Mouse (Mus musculus) hindbrain, postnatal 0 days (tissue): ENCODE data around the gene Paqr4. TPM values are rescaled to one million over a fixed set of nuclear protein-coding genes. Genes with fewer than 3 reads are reported as not detected.
A peak's percentile ranks its signal among the peaks of the same experiment; 100 is the strongest.

Experiments used
- ATAC-seq: fragments of 200-750 bp; cut with Nextera tagmentation; 2 replicates; pipeline ENCODE4 v1.8.0; 2017; ENCODE audit warnings: mild to moderate bottlenecking, moderate TSS enrichment, moderate library complexity
- DNase-seq: peaks from one replicate; pipeline ENCODE4 v3.0.0-alpha.2; 2015; ENCODE audit warnings: low spot score
- H3K27ac ChIP-seq: fragments of 300-500 bp; sonication (generic); 2 replicates; pipeline ENCODE4 v1.5.1; 2014; ENCODE audit warnings: mild to moderate bottlenecking
- H3K27me3 ChIP-seq: fragments of 300-500 bp; sonication (generic); 2 replicates; pipeline ENCODE4 v1.6.1; 2014; ENCODE audit warnings: low read length, mixed read lengths; ENCODE audit not compliant: insufficient read depth
- H3K36me3 ChIP-seq: fragments of 300-500 bp; sonication (generic); 2 replicates; pipeline ENCODE4 v1.6.1; 2014; ENCODE audit warnings: low read length, mixed read lengths; ENCODE audit not compliant: insufficient read depth
- H3K4me1 ChIP-seq: fragments of 300-500 bp; sonication (generic); 2 replicates; pipeline ENCODE4 v1.6.1; 2014; ENCODE audit warnings: antibody characterized with exemption, low read length, mixed read lengths; ENCODE audit not compliant: insufficient read depth
- H3K4me2 ChIP-seq: fragments of 300-500 bp; sonication (generic); 2 replicates; pipeline ENCODE4 v1.6.1; 2014; ENCODE audit warnings: low read depth, mild to moderate bottlenecking, low read length, moderate library complexity, mixed read lengths
- H3K4me3 ChIP-seq: fragments of 300-500 bp; sonication (generic); 2 replicates; pipeline ENCODE4 v1.5.1; 2014; ENCODE audit warnings: low read length
- H3K9ac ChIP-seq: fragments of 300-500 bp; sonication (generic); replicated peaks from 2 replicates; pipeline ENCODE4 v1.6.1; 2014; ENCODE audit warnings: mild to moderate bottlenecking, low read length, moderate library complexity, mixed read lengths
- H3K9me3 ChIP-seq: fragments of 300-500 bp; sonication (generic); 2 replicates; pipeline ENCODE4 v1.6.1; 2016; ENCODE audit warnings: low read length, mixed read lengths
- CTCF ChIP-seq: IDR thresholded peaks from 2 replicates; pipeline ENCODE4 v1.5.1; 2016; ENCODE audit warnings: antibody characterized with exemption, control low read depth, low read depth
- WGBS: fragments of 180-500 bp; shearing (Covaris S2); extraction: QIAGEN DNeasy Blood & Tissue Kit; methylation state at CpG from one replicate; pipeline ENCODE4 v1.1.7; 2014; 5-methylcytosine and 5-hydroxymethylcytosine counted together
- polyA plus RNA-seq: library from polyadenylated mRNA; unstranded; fragments of >200 nt; fragmentation: Nextera tagmentation; extraction: Ambion mirVana; gene quantifications from 2 replicates; pipeline ENCODE4 v1.2.1, GENCODE M21; 2015
- total RNA-seq: library from RNA; depleted of rRNA; stranded (reverse); fragments of >200 nt; gene quantifications from 2 replicates; pipeline ENCODE4 v1.2.3, GENCODE M21; 2014

The Paqr4 gene
- total and polyA plus RNA-seq, 2 experiments from 2014 or later = 72.1 to 120 TPM

DNA sequence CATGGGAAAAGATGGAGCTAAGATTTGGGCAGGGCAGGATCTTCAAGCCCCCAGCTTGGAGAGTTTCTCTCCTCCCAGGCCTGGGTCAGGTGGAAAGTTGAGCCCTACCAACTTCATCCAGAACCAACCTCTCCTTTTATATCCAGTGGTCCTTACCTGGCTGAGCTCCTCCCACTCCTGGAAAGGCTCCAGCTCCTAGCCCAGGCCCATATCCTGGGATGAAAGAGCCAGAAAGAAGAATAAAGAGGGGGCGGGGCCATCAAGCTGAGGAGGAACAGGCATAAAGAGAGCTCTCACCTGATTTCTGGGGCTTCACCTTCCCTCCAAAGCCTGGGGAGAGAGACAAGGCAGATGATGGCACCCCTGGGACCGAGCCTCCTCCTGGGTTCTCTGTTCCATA is 23.7 kb downstream of the Paqr4 start:
- DNase-seq (no peak), ATAC-seq (no peak)
- 70% methylated on average over 2 of the region's 2 CpGs for WGBS
- H3K36me3 ChIP-seq = no peaks in the 10 kb centered on the region
- no peak overlapping the region for H3K27ac ChIP-seq
- H3K4me1 ChIP-seq = no peaks in the 10 kb centered on the region
- H3K27me3 ChIP-seq = no peaks in the 10 kb centered on the region
- no peak overlapping the region for H3K9ac ChIP-seq
- no peaks in the 10 kb centered on the region for H3K9me3 ChIP-seq
- no peak for TF ChIP-seq CTCF
- no peak overlapping the region for H3K4me3 ChIP-seq
- H3K4me2 ChIP-seq = no peak overlapping the region

DNA sequence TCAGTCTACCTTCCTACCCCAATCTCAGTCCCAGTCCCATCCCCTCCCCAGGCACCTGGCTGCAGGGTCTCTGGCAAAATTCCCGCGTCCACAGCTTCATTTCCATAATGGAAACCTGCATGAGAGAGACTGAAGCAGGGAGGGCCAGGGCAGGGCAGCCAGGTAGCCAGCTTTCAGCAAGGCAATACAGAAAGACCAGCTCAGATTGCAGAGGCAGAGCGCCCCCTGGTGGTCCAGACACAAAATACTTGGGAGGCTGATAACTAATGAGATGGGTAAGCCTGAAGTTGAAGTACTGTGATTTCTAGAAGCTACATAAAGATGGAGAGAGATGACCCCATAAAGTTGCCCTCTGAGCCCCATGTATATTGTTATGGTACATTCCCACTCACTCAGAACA is 34.5 kb downstream of the Paqr4 start:
- DNase-seq (peak; percentile 86), ATAC-seq (peak; percentile 82)
- no peaks in the 10 kb centered on the region for H3K36me3 ChIP-seq
- H3K4me2 ChIP-seq = no peak overlapping the region
- WGBS = 1% methylated on average over 3 of the region's 3 CpGs
- H3K27ac ChIP-seq = no peak overlapping the region
- no peaks in the 10 kb centered on the region for H3K9me3 ChIP-seq
- no peaks in the 10 kb centered on the region for H3K4me1 ChIP-seq
- H3K9ac ChIP-seq = no peak overlapping the region
- TF ChIP-seq CTCF = peak; percentile 95
- no peak overlapping the region for H3K4me3 ChIP-seq
- no peaks in the 10 kb centered on the region; the same call in 1 of the 2 replicates for H3K27me3 ChIP-seq

DNA sequence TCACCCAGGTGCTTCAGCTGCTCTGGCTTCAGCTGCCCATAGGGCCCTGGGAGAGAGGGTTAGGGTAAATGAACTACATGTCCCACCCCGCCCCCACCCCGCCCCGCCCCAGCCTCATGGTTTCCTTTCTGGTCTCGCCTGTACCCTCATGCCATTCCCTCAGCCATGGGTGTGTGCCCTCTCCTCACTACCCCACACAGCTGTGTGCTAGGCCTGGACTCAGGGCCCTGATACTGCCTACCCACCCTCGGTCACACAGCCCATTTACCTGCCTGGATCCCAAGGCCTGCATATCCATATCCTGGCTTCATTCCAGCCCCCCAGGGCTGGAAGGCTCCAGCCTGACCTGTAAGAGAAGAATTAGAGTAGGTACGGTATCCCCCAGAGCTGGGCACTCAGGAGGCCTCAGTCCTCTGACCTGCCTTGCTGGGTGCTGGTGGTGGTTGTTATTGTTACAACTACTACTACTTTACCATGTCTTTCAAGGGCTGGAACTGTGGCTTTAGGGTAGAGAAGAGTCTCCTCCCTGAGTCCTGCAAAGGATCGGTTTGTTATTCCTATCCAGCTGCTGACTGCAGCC is 35.1 kb downstream of the Paqr4 start:
- Histone ChIP-seq H3K27me3 (no peaks in the 10 kb centered on the region; the same call in 1 of the 2 replicates), H3K9me3 (no peaks in the 10 kb centered on the region), H3K4me1 (no peaks in the 10 kb centered on the region), H3K9ac (no peak overlapping the region), H3K27ac (no peak overlapping the region), H3K4me3 (no peak overlapping the region), H3K4me2 (no peak overlapping the region), H3K36me3 (no peaks in the 10 kb centered on the region)
- DNase-seq (no peak), ATAC-seq (no peak; the same call in 1 of the 2 replicates)
- TF ChIP-seq CTCF = no peak
- 68% methylated on average over 7 of the region's 7 CpGs for WGBS

DNA sequence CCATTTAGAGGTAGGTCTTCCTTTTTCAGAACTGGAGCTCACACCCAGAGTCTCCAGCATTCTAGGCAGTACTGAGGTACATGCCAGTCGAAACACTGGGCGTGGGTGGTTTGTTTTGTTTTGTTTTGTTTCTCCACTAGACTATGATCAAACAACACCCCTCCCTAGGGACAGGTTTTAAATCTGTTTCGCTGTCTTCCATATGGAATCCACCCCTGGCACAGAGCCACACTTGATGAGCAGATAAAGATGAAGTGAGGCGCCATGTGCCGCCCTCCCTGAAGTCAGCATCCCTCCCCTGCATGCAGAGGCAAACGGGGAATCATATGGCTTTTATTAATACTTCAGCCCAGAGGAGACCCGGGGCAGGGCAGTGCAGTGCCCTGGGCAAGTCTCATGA is 35.9 kb downstream of the Paqr4 start:
- WGBS = 27% methylated on average over 7 of the region's 7 CpGs
- Histone ChIP-seq H3K4me2 (no peak overlapping the region), H3K9ac (no peak overlapping the region), H3K36me3 (no peaks in the 10 kb centered on the region), H3K4me3 (no peak overlapping the region), H3K9me3 (no peaks in the 10 kb centered on the region), H3K27me3 (no peaks in the 10 kb centered on the region; the same call in 1 of the 2 replicates), H3K27ac (no peak overlapping the region), H3K4me1 (no peaks in the 10 kb centered on the region)
- DNase-seq (peak; percentile 25), ATAC-seq (no peak; the same call in 1 of the 2 replicates)
- no peak for TF ChIP-seq CTCF

DNA sequence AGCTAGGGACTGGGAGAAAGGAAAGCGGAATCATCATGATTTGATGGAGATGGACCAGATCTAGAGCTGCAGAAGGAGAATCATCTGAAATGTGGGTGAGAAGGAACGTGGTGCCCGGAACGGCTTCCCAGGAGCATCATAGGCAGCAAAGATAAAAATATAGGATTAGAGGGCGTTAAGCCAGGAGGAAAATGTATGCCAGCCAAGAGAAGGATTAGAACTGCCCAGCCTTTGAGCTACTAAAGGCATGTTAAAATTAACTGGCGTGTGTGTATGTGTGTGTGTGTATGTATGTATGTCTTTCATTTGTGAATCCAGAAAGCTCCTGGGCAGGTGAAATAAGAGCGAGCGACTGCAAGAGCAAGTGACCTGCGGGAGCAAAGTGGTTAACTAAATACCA is 37.4 kb downstream of the Paqr4 start:
- no peaks in the 10 kb centered on the region for H3K36me3 ChIP-seq
- no peaks in the 10 kb centered on the region for H3K9me3 ChIP-seq
- ATAC-seq (no peak), DNase-seq (no peak)
- no peak overlapping the region for H3K4me3 ChIP-seq
- no peaks in the 10 kb centered on the region for H3K4me1 ChIP-seq
- H3K4me2 ChIP-seq = no peak overlapping the region
- H3K27ac ChIP-seq = no peak overlapping the region
- WGBS = 76% methylated on average over 9 of the region's 9 CpGs
- TF ChIP-seq CTCF = no peak
- no peaks in the 10 kb centered on the region; the same call in 1 of the 2 replicates for H3K27me3 ChIP-seq
- H3K9ac ChIP-seq = no peak overlapping the region

DNA sequence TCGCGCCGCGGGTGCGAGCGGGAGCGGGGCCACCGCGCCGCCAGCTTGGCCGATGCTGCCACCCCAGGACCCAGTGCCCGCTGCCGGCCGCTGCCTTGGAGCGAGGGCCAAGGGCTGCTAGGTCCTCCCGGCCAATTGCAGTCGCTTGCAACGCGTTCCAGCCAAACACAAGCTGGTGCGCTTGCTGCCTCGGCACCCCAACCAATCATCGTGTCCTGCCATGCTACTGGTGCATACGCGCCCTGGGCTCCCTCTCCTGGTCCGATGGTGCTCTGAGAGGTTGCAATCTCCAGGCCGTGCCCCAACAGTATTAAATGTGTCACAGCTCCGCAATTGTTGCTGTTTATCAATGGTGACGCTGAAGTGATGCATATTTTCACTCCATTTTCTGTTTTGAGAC is 40.6 kb downstream of the Paqr4 start:
- H3K27ac ChIP-seq = peak overlapping the region; percentile 67; the same call in 1 of the 2 replicates
- H3K9me3 ChIP-seq = no peaks in the 10 kb centered on the region
- 0% methylated on average over 27 of the region's 28 CpGs for WGBS

More for the DNA sequence above, 40.6 kb downstream of the Paqr4 start:
- Histone ChIP-seq H3K4me2 (peak overlapping the region; percentile 97), H3K4me3 (peak overlapping the region; percentile 71), H3K9ac (peak overlapping the region; percentile 64), H3K4me1 (no peaks in the 10 kb centered on the region), H3K27me3 (peaks cover 3% of the 10 kb centered on the region; the same call in 1 of the 2 replicates), H3K36me3 (no peaks in the 10 kb centered on the region)
- peak; percentile 97 for ATAC-seq
- TF ChIP-seq CTCF = peak; percentile 87
- DNase-seq = peak; percentile 96
